Mouse (Mus musculus) myocyte (in vitro differentiated cells): ENCODE measurements around the gene Kitl.

Experiments used
- CEBPB ChIP-seq: IDR thresholded peaks from 2 replicates; pipeline ENCODE4 v1.6.1; 2011; ENCODE audit warnings: mild to moderate bottlenecking, moderate library complexity; ENCODE audit not compliant: poor library complexity, insufficient read depth, severe bottlenecking
- E2F4 ChIP-seq: IDR thresholded peaks from one replicate; pipeline ENCODE4 v1.6.1; 2011; ENCODE audit warnings: mild to moderate bottlenecking, control low read depth, moderate library complexity; ENCODE audit not compliant: insufficient read depth
- MAX ChIP-seq: IDR thresholded peaks from one replicate; pipeline ENCODE4 v1.6.1; 2011; ENCODE audit warnings: low read depth, mild to moderate bottlenecking, control low read depth
- MYOD1 ChIP-seq, 3 experiments: IDR thresholded peaks; one replicate each; pipeline ENCODE4 v1.6.1; 2011; ENCODE audit warnings: control low read depth in 2 of 3, low read depth in 2 of 3, mild to moderate bottlenecking in 2 of 3, moderate library complexity in 1 of 3; ENCODE audit not compliant: insufficient read length in 2 of 3, control insufficient read depth in 1 of 3
- MYOG ChIP-seq, 3 experiments: IDR thresholded peaks; one replicate each; pipeline ENCODE4 v1.6.1; 2011; ENCODE audit warnings: control low read depth in 2 of 3, low read depth in 2 of 3, mild to moderate bottlenecking in 2 of 3; ENCODE audit not compliant: insufficient read length in 2 of 3, control insufficient read depth in 1 of 3, insufficient read depth in 1 of 3
- POLR2A ChIP-seq: IDR thresholded peaks from one replicate; pipeline ENCODE4 v1.6.1; 2011; ENCODE audit warnings: low read depth, mild to moderate bottlenecking, control low read depth, moderate library complexity; ENCODE audit not compliant: insufficient read length
- POLR2AphosphoS2 ChIP-seq: IDR thresholded peaks from one replicate; pipeline ENCODE4 v1.6.1; 2011; ENCODE audit warnings: low read depth, control low read depth; ENCODE audit not compliant: insufficient read length
- REST ChIP-seq: IDR thresholded peaks from one replicate; pipeline ENCODE4 v1.6.1; 2011; ENCODE audit warnings: mild to moderate bottlenecking, control low read depth, moderate library complexity; ENCODE audit not compliant: insufficient read depth, insufficient read length
- SRF ChIP-seq: IDR thresholded peaks from one replicate; pipeline ENCODE4 v1.6.1; 2011; ENCODE audit warnings: low read depth; ENCODE audit not compliant: control insufficient read depth, insufficient read length
- TCF12 ChIP-seq: IDR thresholded peaks from one replicate; pipeline ENCODE4 v1.6.1; 2011; ENCODE audit warnings: mild to moderate bottlenecking, control low read depth; ENCODE audit not compliant: poor library complexity, insufficient read depth, severe bottlenecking
- TCF3 ChIP-seq: IDR thresholded peaks from one replicate; pipeline ENCODE4 v1.6.1; 2011; ENCODE audit warnings: low read depth, control low read depth; ENCODE audit not compliant: insufficient read length
- USF1 ChIP-seq: IDR thresholded peaks from one replicate; pipeline ENCODE4 v1.6.1; 2011; ENCODE audit warnings: low read depth, mild to moderate bottlenecking, control low read depth, moderate library complexity

- TF ChIP-seq REST (no peak), E2F4 (no peak), TCF12 (no peak), POLR2A (no peak), MAX (no peak), MYOG (IDR thresholded peaks at IDR 0.05; ENCODE audit: control insufficient read depth in 1 of 3, insufficient read depth in 1 of 3, insufficient read length in 2 of 3, low read depth in 2 of 3) (no peak), USF1 (no peak), CEBPB (no peak), MYOD1 (IDR thresholded peaks at IDR 0.05; ENCODE audit: control insufficient read depth in 1 of 3, insufficient read length in 2 of 3, low read depth in 2 of 3) (no peak), POLR2AphosphoS2 (no peak), SRF (no peak), TCF3 (no peak)
Observed at GRCm38 (mm10) chr10:100001452-100001851, 14.0 kb upstream of the Kitl start.
